In the genomic region with DNA sequence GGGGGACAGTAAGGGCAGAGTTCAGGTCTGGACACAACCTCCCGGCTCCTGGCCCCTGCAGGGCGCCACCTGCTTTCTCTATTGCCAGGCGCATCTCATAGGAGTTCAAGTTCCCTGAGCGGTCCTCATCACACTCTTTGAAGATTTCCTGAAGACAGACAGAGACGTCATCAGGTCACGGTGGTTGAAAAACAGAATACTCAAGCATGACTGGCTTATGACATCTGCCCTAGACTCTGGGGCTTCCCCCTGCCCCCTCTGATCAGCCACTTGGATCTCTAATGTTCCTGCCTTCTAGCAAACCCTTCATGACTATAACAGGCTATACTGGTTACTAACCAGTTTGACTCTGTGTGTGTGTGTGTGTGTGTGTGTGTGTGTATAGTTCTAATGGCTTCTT, we compare ENCODE assay signal across 28 mouse cellular contexts. TPM values are rescaled to one million over a fixed set of nuclear protein-coding genes. Genes with fewer than 3 reads are reported as not detected.
DNase-seq lines count a peak whose midpoint lies in the region; ATAC-seq and TF ChIP-seq lines count a peak whose summit lies in the region.
"Had no signal": no experiment of that assay in that cellular context is flagged by ENCODE, and none has a peak within 500 bp of the region (broad histone marks: within the 10 kb centered on the region; RNA-seq: fewer than 3 reads in every experiment).

No protein-coding gene starts in this region.

- no peak for TF ChIP-seq POLR2A in spleen, adult 2 months (IDR thresholded peaks at IDR 0.05; ENCODE audit: low read depth, low read length)

- 36% methylated on average over 6 of the region's 6 CpGs for WGBS in spleen, adult 2 months

- H3K4me3 ChIP-seq in spleen, adult 2 months (ENCODE audit: extremely low read depth, insufficient read depth, insufficient read length) = no peak overlapping the region
- H3K4me3 ChIP-seq: embryonic facial prominence, embryonic 13.5 days; forebrain, embryonic 10.5 days; forebrain, embryonic 15.5 days; gastrocnemius, adult 2 months; heart, embryonic 15.5 days; limb, embryonic 12.5 days; midbrain, embryonic 13.5 days had no signal

- H3K4me1 ChIP-seq in spleen, adult 2 months (ENCODE audit: control insufficient read depth, insufficient read depth, insufficient read length) = peaks cover 7% of the 10 kb centered on the region; the same call in 1 of the 2 replicates

- no peaks in the 10 kb centered on the region for H3K36me3 ChIP-seq in spleen, adult 2 months (ENCODE audit: control insufficient read depth, insufficient read depth, low read length)
- no peaks in the 10 kb centered on the region for H3K36me3 ChIP-seq in splenic B cell, adult 2 months (ENCODE audit: control insufficient read depth, insufficient read depth, low read length, poor library complexity, severe bottlenecking)
- H3K36me3 ChIP-seq: embryonic facial prominence, embryonic 13.5 days; forebrain, embryonic 10.5 days; forebrain, embryonic 15.5 days; heart, embryonic 15.5 days; limb, embryonic 12.5 days; midbrain, embryonic 13.5 days had no signal

- peak; percentile 83 for ATAC-seq in activated CD4-positive, CD25-positive, alpha-beta regulatory T cell, adult 4 months
- ATAC-seq: forebrain, embryonic 15.5 days; hindbrain, embryonic 16.5 days; midbrain, embryonic 13.5 days had no signal

- no peaks in the 10 kb centered on the region for H3K27me3 ChIP-seq in spleen, adult 2 months (ENCODE audit: control insufficient read depth, insufficient read depth, low read length)
- no peaks in the 10 kb centered on the region for H3K27me3 ChIP-seq in splenic B cell, adult 2 months (ENCODE audit: control insufficient read depth, insufficient read depth, low read length, poor library complexity, severe bottlenecking)
- H3K27me3 ChIP-seq: embryonic facial prominence, embryonic 13.5 days; forebrain, embryonic 15.5 days had no signal

- H3K27ac ChIP-seq in spleen, adult 2 months (ENCODE audit: insufficient read depth, low read length) = no peak overlapping the region
- H3K27ac ChIP-seq: embryonic facial prominence, embryonic 13.5 days; forebrain, embryonic 10.5 days; forebrain, embryonic 15.5 days; gastrocnemius, adult 2 months; heart, embryonic 15.5 days; limb, embryonic 12.5 days; macrophage; midbrain, embryonic 13.5 days; stomach, postnatal 0 days had no signal

- DNase-seq in spleen, adult 2 months (ENCODE audit: low read depth in 1 of 2, low spot score in 2 of 2) = peak; percentile 22 to 78
- DNase-seq in spleen, adult 18-20 months = no peak
- peak; percentile 67 for DNase-seq in CD4-positive helper T cell, adult 2 months (ENCODE audit: low read depth, low spot score)
- DNase-seq in splenic B cell, adult 2 months (ENCODE audit: low read depth, low spot score) = peak; percentile 89
- DNase-seq in right cerebral cortex, adult 18-20 months = no peak
- DNase-seq in yolk sac, embryonic 10.5 days (ENCODE audit: low spot score) = no peak
- DNase-seq: adrenal gland, adult 2 months; adrenal gland, postnatal 36 days; cerebellum, adult 18-20 months; cerebellum, postnatal 10 days; gastrocnemius, adult 2 months; kidney, adult 11 months; kidney, postnatal 14 days; right cerebral cortex, postnatal 4 days; thymus, adult 18-20 months; thymus, postnatal 4 days had no signal

- TF ChIP-seq CTCF in spleen, adult 2 months (IDR thresholded peaks at IDR 0.05; ENCODE audit: extremely low read depth, insufficient read depth, insufficient read length, insufficient replicate concordance) = no peak

RNA-seq across cellular contexts. Expression of a gene that starts 27.2 kb away (rescaled TPM):
- polyA plus RNA-seq in spleen, adult 2 months (2012; rRNA removed) = not detected in 2 replicates
- polyA plus RNA-seq in activated CD4-positive, CD25-positive, alpha-beta regulatory T cell, adult 4 months (2017; shearing (Covaris generic)) = under 1 TPM in 1 of 2 experiments, not detected in 1; 0.33 TPM
- polyA plus RNA-seq: adrenal gland, adult 2 months; kidney, embryonic 14.5 days had no signal

RNA-seq across cellular contexts. Expression of a gene that starts 30.0 kb away (rescaled TPM):
- polyA plus RNA-seq in spleen, adult 2 months (2012; rRNA removed) = not detected in 2 replicates
- polyA plus RNA-seq in activated CD4-positive, CD25-positive, alpha-beta regulatory T cell, adult 4 months (2017; shearing (Covaris generic)) = not detected
- polyA plus RNA-seq: forebrain, embryonic 15.5 days; hindbrain, embryonic 16.5 days; liver, adult 2 months; macrophage; midbrain, embryonic 13.5 days had no signal

RNA-seq across cellular contexts. Expression of a gene that starts 32.5 kb away (rescaled TPM):
- polyA plus RNA-seq in spleen, adult 2 months (2012; rRNA removed) = 108 and 122 TPM in 2 replicates
- 10 to 100 TPM; 82.3 to 85.3 TPM for polyA plus RNA-seq in activated CD4-positive, CD25-positive, alpha-beta regulatory T cell, adult 4 months (2017; shearing (Covaris generic))

RNA-seq across cellular contexts. Expression of a gene that starts 54.2 kb away (rescaled TPM):
- polyA plus RNA-seq in spleen, adult 2 months (2012; rRNA removed) = 54.1 and 81.9 TPM in 2 replicates
- 10 to 100 TPM; 73.4 to 90.9 TPM for polyA plus RNA-seq in activated CD4-positive, CD25-positive, alpha-beta regulatory T cell, adult 4 months (2017; shearing (Covaris generic))

RNA-seq across cellular contexts. Expression of a gene that starts 54.8 kb away (rescaled TPM):
- polyA plus RNA-seq in spleen, adult 2 months (2012; rRNA removed) = 27.4 and 30.3 TPM in 2 replicates
- 1 to 10 TPM; 2.7 to 3.6 TPM for polyA plus RNA-seq in activated CD4-positive, CD25-positive, alpha-beta regulatory T cell, adult 4 months (2017; shearing (Covaris generic))

Comparison
In these comparisons a context has a peak if more than half of its experiments do, and no peak if none do; other contexts are left out.
1. DNase-seq: peak in spleen, adult 2 months (2 of 2), CD4-positive helper T cell, adult 2 months (single experiment) and splenic B cell, adult 2 months (single experiment); none in spleen, adult 18-20 months (0 of 2), right cerebral cortex, adult 18-20 months (single experiment) and yolk sac, embryonic 10.5 days (single experiment).